Mouse (Mus musculus): ENCODE results near the gene Pex7.

Pex7 gene

DNA sequence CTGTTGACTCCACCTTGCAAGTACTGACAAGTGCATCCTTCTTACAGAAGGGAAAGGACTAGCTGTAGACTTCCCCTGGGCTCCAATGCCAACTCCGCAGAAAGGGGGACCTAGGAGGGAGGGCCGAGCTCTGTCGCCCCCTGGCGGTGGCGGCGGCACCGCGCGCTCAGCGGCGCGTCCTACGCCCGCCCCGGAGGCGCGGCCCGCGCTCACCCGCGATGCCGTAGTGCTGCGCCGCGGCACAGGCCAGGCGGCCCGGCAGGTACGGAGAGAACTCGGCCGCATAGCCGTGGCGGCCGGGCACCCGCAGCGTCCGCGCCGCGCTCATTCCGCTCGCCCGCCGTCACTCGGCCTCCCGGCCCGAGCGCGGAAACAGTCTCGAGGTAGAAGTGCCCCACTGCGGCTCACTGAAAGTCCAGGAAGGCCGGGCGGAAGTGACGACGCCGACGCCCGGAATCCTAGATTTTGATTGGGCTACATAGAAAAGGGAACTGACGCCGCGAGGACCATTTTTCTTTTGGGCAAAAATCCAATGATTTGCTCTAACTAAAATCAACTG lies at the start of gene Pex7:
Gene Pex7 (minus strand): TSS at position 444 of the 559 bp plus-strand sequence.
- DNase-seq (ENCODE audit: low read depth, low spot score), result peak; percentile 93

DNA sequence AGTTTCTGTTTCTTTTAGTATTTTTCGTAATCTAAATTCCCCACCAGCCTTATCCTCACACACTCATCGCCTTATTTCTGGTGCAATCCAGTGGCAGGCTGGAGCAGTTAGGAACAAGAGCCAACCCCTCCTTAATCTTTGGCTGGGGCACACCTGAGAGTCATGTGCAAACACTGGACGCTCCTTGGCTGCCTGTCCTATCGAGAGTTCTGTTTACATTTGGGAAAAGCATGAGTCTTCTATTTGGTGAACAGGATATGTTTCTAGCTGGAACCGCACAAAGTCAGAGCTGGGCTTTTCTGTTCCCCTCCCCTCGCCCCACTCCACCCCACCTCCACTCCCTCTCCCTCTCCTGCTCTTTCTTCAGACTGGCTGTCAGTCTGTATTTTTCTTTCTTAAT lies 49.3 kb upstream of the Pex7 start:
- DNase-seq (ENCODE audit: low read depth, low spot score), result no peak

DNA sequence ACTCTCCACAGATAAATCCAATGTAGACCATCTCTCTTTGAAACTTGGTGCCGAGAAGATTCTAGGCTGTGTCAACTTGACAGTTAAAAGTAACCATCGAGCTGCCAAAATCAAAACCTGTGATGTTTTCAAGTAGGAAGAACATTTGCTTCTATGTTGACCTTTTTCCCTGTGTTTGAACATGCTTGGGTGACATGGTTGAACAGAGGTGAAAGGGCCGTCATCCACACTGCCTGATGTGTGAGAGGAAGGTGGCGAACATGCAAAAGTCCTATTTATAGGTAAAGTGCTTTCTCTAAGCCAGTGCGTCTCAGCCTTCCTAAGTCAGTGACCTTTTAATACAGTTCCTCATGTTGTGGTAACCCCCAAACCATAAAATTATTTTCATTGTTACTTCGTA lies 48.3 kb upstream of the Pex7 start:
- no peak for DNase-seq (ENCODE audit: low read depth, low spot score)

DNA sequence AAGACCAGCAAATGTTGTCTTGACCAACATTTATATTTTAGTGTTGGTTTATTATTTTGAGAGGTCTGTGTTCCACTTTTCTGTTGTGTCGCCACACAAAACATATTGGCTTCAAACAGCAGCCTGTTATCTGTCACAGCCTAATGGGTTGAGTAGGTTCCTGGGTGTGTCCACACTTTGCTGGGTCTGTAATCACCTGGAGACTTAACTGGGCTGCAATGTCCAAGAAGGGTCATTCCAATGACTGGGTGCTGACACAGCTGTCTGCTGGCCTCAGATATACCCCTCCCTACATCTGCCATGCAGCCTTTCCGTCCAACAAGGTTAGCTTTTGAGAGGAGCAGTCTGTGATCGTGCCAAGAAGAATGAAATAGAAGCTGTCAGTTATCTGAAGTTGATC lies 47.1 kb upstream of the Pex7 start:
- DNase-seq (ENCODE audit: low read depth, low spot score), result no peak

DNA sequence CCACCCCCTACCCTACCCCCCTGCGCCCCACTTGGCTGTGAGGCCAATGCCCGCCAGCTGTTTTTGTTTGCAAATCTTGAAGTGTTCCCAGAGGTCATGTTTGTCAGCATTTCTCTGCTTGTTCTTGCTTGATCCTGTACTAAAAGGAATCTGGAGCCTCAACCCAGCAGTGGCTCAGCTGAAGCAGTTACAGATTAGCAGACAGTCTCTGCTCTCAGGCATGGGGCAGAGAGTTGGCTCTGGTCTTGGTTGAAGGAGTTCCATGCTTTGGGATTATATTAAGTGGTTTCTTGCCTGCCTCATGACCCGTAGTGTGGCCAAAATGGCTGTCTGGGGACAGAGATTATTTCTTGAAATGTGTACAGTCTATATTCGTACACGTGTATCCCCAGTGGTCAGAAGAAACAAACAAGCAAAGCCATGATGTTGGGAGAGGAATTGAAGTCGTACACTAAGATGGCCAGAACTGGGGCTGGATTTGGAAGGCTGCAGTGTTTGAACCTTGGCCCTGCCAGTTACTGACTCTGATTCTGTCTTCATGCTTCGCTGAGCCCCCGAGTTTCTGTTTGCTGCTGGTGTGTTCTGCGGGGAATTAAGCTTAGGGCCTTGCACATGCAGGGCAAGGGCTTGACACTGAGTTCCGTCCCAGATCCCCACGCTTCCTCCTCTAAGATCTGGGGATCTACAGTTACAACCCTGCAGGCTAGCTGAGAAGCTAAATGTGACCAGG lies 45.7 kb upstream of the Pex7 start:
- no peak for DNase-seq (ENCODE audit: low read depth, low spot score)

DNA sequence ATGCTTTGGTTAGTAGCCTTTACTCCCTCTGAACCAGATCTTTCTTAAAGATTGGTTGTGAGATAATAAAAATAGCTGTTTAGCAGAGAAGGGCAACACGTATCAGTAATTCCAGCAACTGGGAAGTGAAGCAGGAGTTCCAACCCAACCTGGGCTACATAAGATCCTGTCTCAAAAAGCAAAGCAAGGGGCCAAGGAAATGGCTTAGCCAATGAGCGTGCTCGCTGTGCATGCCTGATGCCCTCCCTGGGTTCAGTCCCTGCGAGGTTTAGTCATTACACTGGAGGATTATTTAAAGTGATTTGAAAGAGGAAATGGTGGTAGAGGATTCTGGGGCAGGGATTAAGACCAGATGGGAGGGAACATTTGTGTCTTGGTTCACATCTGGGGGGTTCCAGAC lies 41.6 kb upstream of the Pex7 start:
- DNase-seq (ENCODE audit: low read depth, low spot score), result no peak

DNA sequence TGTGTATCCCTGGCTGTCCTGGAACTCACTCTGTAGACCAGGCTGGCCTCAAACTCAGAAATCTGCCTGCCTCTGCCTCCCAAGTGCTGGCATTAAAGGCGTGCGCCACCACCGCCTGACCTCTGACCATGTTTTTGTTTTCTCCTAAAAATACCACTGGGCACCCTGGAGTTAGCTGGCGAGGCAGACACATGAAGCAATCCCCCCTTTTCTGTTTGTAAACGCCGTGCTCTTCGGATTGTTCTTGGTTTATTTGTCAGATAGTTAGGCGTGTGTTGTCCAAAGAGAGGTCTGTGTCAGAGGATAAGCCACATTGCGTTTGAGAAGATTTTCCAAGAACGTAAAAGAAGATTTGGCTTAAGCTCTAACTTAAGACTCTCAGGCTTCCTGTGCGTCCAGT lies 40.9 kb upstream of the Pex7 start:
- DNase-seq (ENCODE audit: low read depth, low spot score), result no peak

DNA sequence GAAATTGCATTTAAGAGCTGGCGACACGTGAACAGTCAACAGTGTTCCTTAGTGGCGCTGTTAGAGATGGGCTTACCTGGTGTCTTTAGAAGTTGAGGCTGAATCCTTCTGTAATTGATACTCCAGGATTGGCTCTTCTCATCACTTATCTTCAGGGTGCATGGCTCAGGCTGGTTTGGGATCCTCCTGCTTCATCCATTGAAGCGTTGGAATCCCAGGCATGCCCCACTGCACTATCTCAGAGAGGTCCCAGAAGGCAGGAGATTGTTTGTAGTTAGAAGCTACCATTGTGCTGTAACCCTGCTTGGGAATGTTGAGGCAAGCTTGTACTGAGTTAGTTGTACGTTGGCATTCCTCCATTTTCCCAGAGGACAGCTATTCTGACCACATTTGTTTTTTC lies 40.4 kb upstream of the Pex7 start:
- no peak for DNase-seq (ENCODE audit: low read depth, low spot score)

DNA sequence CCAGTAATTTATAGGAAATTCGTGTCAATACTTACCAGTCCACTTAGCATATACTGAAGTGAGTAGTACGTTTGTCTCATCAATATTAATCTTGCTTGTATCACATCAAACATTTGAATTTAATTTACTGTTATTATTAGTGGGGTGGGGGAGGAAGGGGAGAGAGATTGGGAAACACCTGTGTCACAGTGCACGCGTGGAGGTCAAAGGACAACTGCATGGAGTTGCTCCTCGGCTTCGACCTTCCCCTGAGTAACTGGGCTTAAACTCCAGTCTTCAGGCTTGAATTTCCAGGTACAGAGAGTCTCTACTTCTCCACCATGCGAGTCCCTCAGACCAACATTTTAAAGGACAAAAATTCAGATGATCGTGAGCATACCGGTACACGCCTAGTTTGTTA lies 40.0 kb upstream of the Pex7 start:
- no peak for DNase-seq (ENCODE audit: low read depth, low spot score)

DNA sequence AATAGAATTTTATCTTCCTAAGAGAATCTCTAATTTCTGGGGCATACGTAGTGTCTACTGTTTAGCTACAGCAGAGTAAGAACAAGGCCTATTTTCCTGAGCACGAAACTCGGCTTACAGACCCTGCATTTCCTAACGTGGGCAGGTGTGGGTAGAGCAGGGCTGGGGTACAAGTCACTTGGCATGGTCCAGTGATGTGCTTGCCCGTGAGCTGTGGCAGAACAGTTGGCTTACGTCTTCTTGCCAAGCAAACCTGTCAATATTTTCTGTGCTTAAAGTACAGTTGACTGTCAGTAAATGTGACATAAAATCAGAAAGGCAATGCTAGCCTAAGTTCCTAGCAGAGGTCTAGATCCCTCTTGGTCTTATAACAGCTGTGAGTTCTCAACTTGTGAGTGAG lies 39.2 kb upstream of the Pex7 start:
- DNase-seq (ENCODE audit: low read depth, low spot score), result no peak

DNA sequence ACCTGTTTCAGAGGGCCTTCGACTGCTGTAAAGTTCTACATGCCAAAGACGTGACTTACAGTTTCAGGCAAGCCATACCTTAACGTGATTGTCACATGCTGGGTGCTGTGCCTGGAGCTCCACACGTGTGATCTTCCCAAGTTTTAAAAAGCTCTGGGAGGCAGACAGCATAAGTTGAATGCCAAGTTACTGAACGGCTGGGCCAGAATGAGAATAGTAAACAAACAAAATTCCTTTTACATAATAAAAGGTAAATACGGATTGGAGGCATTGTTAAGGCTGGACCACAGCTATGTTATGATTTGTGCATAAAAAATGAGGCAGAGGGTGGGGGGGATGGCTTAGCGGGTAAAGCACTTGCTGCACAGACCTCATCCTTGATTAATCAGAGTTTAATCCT lies 38.2 kb upstream of the Pex7 start:
- DNase-seq (ENCODE audit: low read depth, low spot score), result no peak

DNA sequence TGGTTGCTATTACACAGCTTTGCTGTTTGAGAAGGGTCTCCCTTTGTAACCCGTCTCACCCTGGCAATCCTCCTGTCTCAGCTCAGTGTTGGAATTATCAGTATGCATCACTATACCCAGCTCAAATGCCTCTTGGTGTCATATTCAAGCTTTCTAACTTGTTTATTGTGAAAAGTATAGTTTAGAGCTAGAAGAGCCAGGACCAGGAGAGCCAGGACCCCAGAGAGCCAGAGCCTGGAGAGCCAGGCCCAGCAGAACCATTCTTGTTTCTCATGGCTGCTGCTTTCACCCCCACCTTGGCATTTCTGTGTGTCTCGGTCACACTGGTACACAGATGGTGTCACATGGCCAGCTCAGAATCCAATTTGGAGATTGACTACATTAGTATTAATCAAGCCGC lies 35.1 kb upstream of the Pex7 start:
- DNase-seq (ENCODE audit: low read depth, low spot score), result no peak

DNA sequence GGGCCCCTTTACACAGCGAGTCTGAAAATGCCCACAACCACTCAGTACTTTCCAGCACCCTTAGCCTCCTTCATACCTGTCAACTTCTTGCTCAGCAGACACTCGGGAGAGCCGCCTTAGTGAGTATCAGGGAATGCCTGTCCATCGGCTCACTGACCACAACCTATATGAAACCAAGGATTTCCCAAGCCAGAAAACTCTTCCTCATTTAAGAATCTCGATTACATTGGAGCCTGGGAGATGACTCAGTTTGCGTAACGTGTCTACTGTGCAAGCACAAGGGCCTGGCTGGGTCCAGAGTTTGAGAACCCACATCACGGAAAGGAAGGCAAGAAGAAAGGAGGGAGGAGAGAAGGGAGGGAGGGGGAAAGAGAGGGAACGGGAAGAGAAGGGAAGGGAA lies 34.4 kb upstream of the Pex7 start:
- no peak for DNase-seq (ENCODE audit: low read depth, low spot score)

DNA sequence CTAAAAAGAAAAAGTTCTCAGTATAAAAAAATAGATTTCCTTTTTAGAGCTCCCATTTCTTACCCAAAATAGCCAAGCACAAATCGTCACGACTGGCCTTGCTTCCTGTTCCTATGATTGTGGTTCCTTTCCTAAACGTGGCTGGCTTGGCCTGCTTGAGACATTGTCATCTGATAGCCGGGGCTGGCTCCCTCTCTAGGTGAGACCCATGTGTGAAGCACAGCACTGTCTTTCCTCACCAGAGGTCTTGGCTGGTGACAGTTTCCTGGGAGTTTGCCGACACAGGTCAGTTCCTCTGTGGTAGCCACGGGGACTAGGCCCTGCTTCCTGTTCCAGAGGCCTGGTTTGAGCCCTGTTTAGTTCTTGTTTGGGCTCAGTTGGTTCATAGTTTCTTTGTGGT lies 33.6 kb upstream of the Pex7 start:
- no peak for DNase-seq (ENCODE audit: low read depth, low spot score)

DNA sequence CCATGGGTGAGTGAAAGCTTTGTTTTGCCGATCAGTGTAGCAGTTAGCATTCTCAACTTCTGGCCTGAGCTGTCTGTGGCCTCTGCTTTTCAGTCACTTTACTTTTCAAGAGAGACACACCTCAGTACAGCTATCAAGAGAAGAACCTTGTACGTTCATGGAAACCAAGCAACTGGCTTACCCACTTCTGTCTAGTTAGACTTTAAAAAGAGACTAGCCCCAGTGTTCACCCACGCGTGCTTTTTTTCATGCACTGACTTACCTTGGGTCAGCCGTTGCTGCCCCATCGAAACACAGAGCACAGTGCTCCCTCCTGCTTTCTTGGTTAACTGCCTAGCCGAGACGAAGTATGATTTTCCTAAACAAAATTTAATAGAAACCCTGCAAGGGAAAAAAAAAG lies 33.1 kb upstream of the Pex7 start:
- no peak for DNase-seq (ENCODE audit: low read depth, low spot score)

DNA sequence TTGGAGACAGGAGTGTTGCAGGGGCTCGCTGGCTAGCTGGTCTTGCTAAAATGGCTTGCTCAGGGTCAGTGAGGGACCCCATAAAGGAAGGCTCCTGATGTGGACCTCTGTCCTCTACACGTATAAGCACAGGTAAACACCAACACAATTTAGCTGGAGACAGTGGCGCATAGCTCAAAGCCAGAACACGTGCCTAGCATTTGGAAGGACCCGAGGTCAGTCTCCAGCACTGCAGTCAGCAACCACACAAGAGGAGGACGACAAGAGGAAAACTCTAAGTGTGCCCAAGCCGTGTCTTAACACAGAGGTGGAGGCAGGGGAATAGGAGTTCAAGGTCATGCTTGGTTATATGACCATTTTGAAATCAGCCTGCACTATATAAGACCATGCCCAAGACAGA lies 32.6 kb upstream of the Pex7 start:
- no peak for DNase-seq (ENCODE audit: low read depth, low spot score)

DNA sequence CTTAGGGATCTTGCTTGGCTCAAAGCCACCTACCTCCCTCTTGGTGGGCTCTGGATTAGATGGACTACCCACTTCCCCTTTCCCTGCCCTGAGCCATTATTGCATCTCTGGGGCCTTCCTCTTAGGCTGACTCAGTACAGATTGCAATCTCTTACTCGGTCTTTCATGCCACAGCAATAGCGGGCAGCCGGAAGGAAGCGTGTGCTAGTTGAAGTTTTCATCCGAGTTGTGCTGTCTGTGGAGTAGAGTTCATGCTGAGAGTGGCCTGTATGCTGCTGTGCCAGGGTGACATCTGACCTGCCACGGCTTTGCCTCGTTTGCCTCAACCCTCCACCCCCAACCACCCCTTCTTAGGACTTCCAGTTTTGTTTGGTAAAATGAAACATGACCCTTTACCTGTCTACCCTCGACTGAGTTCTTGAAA lies 31.8 kb upstream of the Pex7 start:
- DNase-seq (ENCODE audit: low read depth, low spot score), result no peak

DNA sequence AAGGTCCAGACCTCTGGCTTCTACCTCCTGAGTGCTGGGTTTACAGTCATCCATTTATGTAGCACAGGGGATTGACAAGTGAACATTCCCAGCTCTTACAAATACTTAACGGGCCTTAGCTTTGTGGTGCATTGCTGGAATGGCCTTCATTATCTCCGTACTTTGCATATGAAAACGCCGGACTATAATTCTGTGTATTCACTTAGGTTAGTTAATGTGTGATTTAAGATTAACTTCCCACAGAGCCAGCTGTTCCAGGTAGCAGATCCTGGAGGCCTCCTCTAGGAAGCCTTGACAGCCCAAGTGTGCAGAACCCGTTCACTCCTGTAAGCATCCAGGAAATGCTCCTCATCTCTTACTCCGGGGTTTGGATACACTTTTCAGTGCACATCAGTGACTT lies 31.2 kb upstream of the Pex7 start:
- DNase-seq (ENCODE audit: low read depth, low spot score), result no peak

DNA sequence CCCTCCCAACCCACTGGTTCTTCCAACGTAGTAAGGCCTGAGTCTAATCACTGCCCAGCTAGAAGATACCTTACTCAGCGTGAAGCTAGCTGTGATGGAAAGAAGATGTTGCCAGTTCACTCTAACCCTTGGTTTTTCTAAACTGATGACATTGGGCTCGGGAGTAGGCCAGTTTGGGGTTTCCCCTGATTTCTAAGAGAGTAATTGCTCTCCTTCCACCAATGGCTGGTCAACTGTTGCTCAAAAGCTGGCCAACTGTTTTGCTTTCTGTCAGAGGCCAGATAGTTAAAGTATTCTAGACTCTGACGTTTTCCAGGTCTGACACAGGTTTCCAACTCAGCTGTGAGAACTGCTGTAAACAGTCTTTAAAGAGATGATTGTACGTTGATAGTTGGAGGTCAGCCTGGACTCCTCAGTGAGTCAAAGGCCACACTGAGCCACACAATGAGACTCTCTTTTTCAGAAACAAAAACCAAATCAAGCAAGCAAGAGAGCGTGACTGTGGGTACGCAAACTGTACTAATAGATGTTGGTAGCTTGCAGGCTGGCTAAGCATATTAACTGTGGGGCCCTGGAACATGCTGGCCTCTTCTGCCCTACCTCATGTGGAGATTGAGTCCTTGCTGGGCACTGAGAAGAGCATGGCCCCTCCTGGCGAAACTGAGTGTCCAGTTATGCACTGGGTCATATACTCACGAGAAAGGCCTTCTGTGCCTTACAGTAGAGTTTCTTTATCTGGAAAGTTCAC lies 29.6 kb upstream of the Pex7 start:
- no peak for DNase-seq (ENCODE audit: low read depth, low spot score)

DNA sequence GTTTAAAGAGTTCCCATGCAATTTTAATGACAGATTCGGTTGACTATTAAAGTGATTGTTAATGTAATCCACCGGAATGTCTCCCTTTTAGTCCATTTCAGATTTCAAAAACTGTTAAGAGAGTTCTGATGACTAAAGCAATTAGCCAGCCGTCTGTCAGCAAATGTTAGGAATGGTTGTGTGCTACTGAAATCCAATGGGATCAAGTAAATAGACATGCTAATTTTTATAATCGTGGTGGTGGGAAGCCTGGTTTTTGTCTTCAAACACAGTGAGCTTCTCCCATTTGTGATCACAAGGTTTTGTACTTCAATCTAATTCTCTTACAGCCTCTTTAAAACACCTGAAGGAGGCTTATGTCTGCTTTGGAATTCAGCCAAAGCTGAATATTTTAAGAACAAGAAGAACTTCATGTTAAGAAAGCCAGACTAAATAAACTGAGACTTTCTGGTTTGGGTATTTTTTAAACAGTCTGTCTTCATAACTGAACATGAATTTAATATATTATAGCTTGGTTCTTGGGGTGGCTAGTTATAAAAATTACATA lies 28.4 kb upstream of the Pex7 start:
- no peak for DNase-seq (ENCODE audit: low read depth, low spot score)

DNA sequence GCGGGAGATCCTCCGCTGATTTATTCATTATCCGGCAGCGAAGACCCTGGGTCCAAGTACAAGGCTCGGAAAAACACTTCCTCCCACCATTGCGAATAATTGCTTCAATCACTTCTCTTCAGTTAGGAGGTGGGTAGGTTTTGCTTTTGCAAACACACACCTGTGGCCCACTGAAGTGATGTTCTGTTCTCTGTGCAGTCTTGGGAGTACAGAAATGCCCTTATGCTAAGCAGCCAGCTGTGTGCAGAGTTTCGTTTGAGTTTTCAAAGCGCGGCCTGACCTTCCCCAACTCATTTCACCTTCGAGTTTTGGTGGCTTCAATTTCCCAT lies 27.8 kb upstream of the Pex7 start:
- no peak for DNase-seq (ENCODE audit: low read depth, low spot score)

DNA sequence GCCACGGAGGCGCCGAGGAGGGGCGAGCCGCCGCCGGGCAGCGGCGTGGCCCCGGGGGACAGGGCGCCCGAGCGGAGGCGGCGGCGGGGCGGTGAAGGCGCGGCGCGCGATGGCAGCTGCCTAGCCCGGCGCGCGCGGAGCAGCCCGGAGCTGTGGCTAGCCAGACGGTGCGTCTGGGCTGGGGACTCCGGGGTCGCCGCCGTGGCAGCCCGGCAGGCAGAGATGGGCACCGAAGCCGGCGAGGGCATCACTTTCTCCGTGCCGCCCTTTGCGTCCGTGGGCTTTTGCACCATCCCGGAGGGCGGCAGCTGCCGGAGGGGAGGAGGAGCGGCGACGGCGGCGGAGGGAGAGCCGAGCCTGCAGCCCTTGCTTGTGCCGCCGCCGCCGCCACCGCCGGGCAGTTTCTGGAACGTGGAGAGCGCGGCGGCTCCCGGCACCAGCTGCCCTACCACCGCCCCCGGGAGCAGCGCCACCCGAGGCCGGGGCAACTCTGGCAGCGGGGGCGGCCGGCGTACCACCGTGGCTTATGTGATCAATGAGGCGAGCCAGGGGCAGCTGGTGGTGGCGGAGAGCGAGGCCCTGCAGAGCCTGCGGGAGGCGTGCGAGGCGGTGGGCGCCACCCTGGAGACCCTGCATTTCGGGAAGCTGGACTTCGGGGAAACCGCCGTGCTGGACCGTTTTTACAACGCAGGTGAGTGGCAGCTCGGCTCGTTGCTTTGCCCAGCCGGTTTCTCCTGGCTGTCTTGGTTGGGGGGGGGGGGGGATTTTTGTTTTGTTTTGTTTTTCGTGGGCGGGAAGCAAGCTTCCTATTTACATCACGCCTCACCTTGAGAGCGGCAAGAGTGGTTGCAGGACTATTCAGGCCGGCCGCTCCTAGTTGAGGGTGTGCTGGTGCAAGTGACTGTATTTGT lies 27.1 kb upstream of the Pex7 start, which contains the start of gene Map3k5:
Gene Map3k5 (plus strand): TSS at position 89 of the 911 bp plus-strand sequence.
- DNase-seq (ENCODE audit: low read depth, low spot score), result peak; percentile 22

All from embryo, embryonic 11.5 days (tissue).